Mouse (Mus musculus) CH12.LX (cell line): ENCODE measurements around the gene Prr5.

Experiments
- BHLHE40 ChIP-seq: IDR thresholded peaks from 2 replicates; pipeline ENCODE4 v1.6.1; 2011; ENCODE audit warnings: mild to moderate bottlenecking, low read depth, low read length, improper control_type of control experiment
- CTCF ChIP-seq, 2 experiments: IDR thresholded peaks in 1 of 2; conservative IDR thresholded peaks in 1 of 2; 2 replicates each; pipeline ENCODE4 v1.5.1; 2011 to 2012; ENCODE audit warnings: low read depth in 2 of 2, low read length in 2 of 2, improper control_type of control experiment in 1 of 2, inconsistent platforms in 1 of 2, mild to moderate bottlenecking in 1 of 2, moderate library complexity in 1 of 2
- ELF1 ChIP-seq: IDR thresholded peaks from 2 replicates; pipeline ENCODE4 v1.6.1; 2014; ENCODE audit warnings: low read depth, mild to moderate bottlenecking, inconsistent platforms, low read length, improper control_type of control experiment
- MAX ChIP-seq: IDR thresholded peaks from 2 replicates; pipeline ENCODE4 v1.6.1; 2011; ENCODE audit warnings: low read length, improper control_type of control experiment
- NELFE ChIP-seq: IDR thresholded peaks from 2 replicates; pipeline ENCODE4 v1.6.1; 2011; ENCODE audit warnings: low read depth, low read length, improper control_type of control experiment
- TBP ChIP-seq: conservative IDR thresholded peaks from 2 replicates; pipeline ENCODE4 v1.6.1; 2011; ENCODE audit warnings: low read depth, low read length, improper control_type of control experiment

- TF ChIP-seq TBP = peak; percentile 69; the same call in 1 of the 2 replicates
- TF ChIP-seq ELF1 = no peak
- TF ChIP-seq MAX = peak; percentile 21; the same call in 1 of the 2 replicates
- no peak for TF ChIP-seq BHLHE40
- TF ChIP-seq CTCF (conservative IDR thresholded peaks at IDR 0.05 in 1 of 2, IDR thresholded peaks at IDR 0.05 in 1 of 2; ENCODE audit: low read depth in 2 of 2, low read length in 2 of 2) = no peak
- TF ChIP-seq NELFE = no peak
Observed at GRCm38 (mm10) chr15:84682821-84683220, 13.4 kb downstream of the Prr5 start.
